Mouse (Mus musculus): ENCODE results near the gene Acsl6. TPM values are rescaled to one million over a fixed set of nuclear protein-coding genes. Genes with fewer than 3 reads are reported as not detected.
A peak's percentile ranks its signal among the peaks of the same experiment; 100 is the strongest.

Acsl6 gene
- total RNA-seq, 2 experiments from 2014 or later, result 23.3 to 30.9 TPM

GRCm38 (mm10) chr11:54305331-54305730, 1.7 kb downstream of the Acsl6 start:
- no peak for DNase-seq (ENCODE audit: low spot score)

GRCm38 (mm10) chr11:54307139-54307816, 3.7 kb downstream of the Acsl6 start:
- DNase-seq (ENCODE audit: low spot score), result peak; percentile 78

GRCm38 (mm10) chr11:54310588-54310987, 7.0 kb downstream of the Acsl6 start:
- no peak for DNase-seq (ENCODE audit: low spot score)

- DNase-seq (ENCODE audit: low spot score), result peak; percentile 45
Measured at GRCm38 (mm10) chr11:54312021-54312420, 8.4 kb downstream of the Acsl6 start.

GRCm38 (mm10) chr11:54312603-54313002, 9.0 kb downstream of the Acsl6 start:
- peak; percentile 52 for DNase-seq (ENCODE audit: low spot score)

GRCm38 (mm10) chr11:54313391-54314360, 10.1 kb downstream of the Acsl6 start:
- no peak for DNase-seq (ENCODE audit: low spot score)

- DNase-seq (ENCODE audit: low spot score), result no peak
Measured at GRCm38 (mm10) chr11:54314740-54315139, 11.1 kb downstream of the Acsl6 start.

- no peak for DNase-seq (ENCODE audit: low spot score)
Measured at GRCm38 (mm10) chr11:54315336-54315735, 11.7 kb downstream of the Acsl6 start.

GRCm38 (mm10) chr11:54317361-54317760, 13.8 kb downstream of the Acsl6 start:
- no peak for DNase-seq (ENCODE audit: low spot score)

- DNase-seq (ENCODE audit: low spot score), result no peak
Measured at GRCm38 (mm10) chr11:54317795-54318194, 14.2 kb downstream of the Acsl6 start.

GRCm38 (mm10) chr11:54321802-54322532, 18.4 kb downstream of the Acsl6 start:
- DNase-seq (ENCODE audit: low spot score), result no peak

- peak; percentile 59 for DNase-seq (ENCODE audit: low spot score)
Measured at GRCm38 (mm10) chr11:54331463-54332183, 28.0 kb downstream of the Acsl6 start.

- DNase-seq (ENCODE audit: low spot score), result peak; percentile 83
Measured at GRCm38 (mm10) chr11:54336165-54336707, 32.6 kb downstream of the Acsl6 start.

- no peak for DNase-seq (ENCODE audit: low spot score)
Measured at GRCm38 (mm10) chr11:54343703-54344102, 40.1 kb downstream of the Acsl6 start.

- DNase-seq (ENCODE audit: low spot score), result peak; percentile 39
Measured at GRCm38 (mm10) chr11:54351704-54352103, 48.1 kb downstream of the Acsl6 start.

GRCm38 (mm10) chr11:54353121-54353576, 49.6 kb downstream of the Acsl6 start:
- DNase-seq (ENCODE audit: low spot score), result peak; percentile 78

- peak; percentile 74 for DNase-seq (ENCODE audit: low spot score)
Measured at GRCm38 (mm10) chr11:54354595-54355563, 51.3 kb downstream of the Acsl6 start.

- no peak for DNase-seq (ENCODE audit: low spot score)
Measured at GRCm38 (mm10) chr11:54355564-54355955, 52.0 kb downstream of the Acsl6 start.

GRCm38 (mm10) chr11:54356676-54357075, 53.1 kb downstream of the Acsl6 start:
- DNase-seq (ENCODE audit: low spot score), result no peak

Data from gastrocnemius, adult 18-20 months (tissue).